Mouse (Mus musculus) myocyte (in vitro differentiated cells): ENCODE data around the gene Crybb1.

Experiments used
- CEBPB ChIP-seq: IDR thresholded peaks from 2 replicates; pipeline ENCODE4 v1.6.1; 2011; ENCODE audit warnings: mild to moderate bottlenecking, moderate library complexity; ENCODE audit not compliant: poor library complexity, insufficient read depth, severe bottlenecking
- E2F4 ChIP-seq: IDR thresholded peaks from one replicate; pipeline ENCODE4 v1.6.1; 2011; ENCODE audit warnings: mild to moderate bottlenecking, control low read depth, moderate library complexity; ENCODE audit not compliant: insufficient read depth
- MYOG ChIP-seq, 3 experiments: IDR thresholded peaks; one replicate each; pipeline ENCODE4 v1.6.1; 2011; ENCODE audit warnings: control low read depth in 2 of 3, low read depth in 2 of 3, mild to moderate bottlenecking in 2 of 3; ENCODE audit not compliant: insufficient read length in 2 of 3, control insufficient read depth in 1 of 3, insufficient read depth in 1 of 3
- POLR2A ChIP-seq: IDR thresholded peaks from one replicate; pipeline ENCODE4 v1.6.1; 2011; ENCODE audit warnings: low read depth, mild to moderate bottlenecking, control low read depth, moderate library complexity; ENCODE audit not compliant: insufficient read length
- USF1 ChIP-seq: IDR thresholded peaks from one replicate; pipeline ENCODE4 v1.6.1; 2011; ENCODE audit warnings: low read depth, mild to moderate bottlenecking, control low read depth, moderate library complexity

GRCm38 (mm10) chr5:112285548-112286085 lies 30.0 kb downstream of the Crybb1 start:
- TF ChIP-seq CEBPB (no peak), E2F4 (no peak), POLR2A (no peak), USF1 (no peak), MYOG (IDR thresholded peaks at IDR 0.05; ENCODE audit: control insufficient read depth in 1 of 3, insufficient read depth in 1 of 3, insufficient read length in 2 of 3, low read depth in 2 of 3) (peak in 2 of 3 experiments; percentile 76 to 91)
